Mouse (Mus musculus): ENCODE data around the gene Gpc6.

- TF ChIP-seq POLR2A (IDR thresholded peaks at IDR 0.05; ENCODE audit: insufficient read depth, low read depth, low read length): no peak
- TF ChIP-seq CTCF (IDR thresholded peaks at IDR 0.05): no peak
- TF ChIP-seq EP300 (IDR thresholded peaks at IDR 0.05; ENCODE audit: insufficient read depth, low read depth, low read length): no peak
Observed at GRCm38 (mm10) chr14:117881112-117881511, 956.0 kb downstream of the Gpc6 start.
